In genomic region chr12:41727221-41727620, GRCm38 (mm10) we compare ENCODE assay signal across 10 mouse cellular contexts.
DNase-seq lines count a peak whose midpoint lies in the region; ATAC-seq lines count a peak whose summit lies in the region.
"Had no signal": no experiment of that assay in that cellular context is flagged by ENCODE, and none has a peak within 500 bp of the region (broad histone marks: within the 10 kb centered on the region; RNA-seq: fewer than 3 reads in every experiment).

No protein-coding gene starts in this region.

- no peak overlapping the region for H3K4me2 ChIP-seq in neural tube, embryonic 11.5 days (ENCODE audit: low read depth)
- no peak overlapping the region for H3K4me2 ChIP-seq in hindbrain, embryonic 13.5 days
- H3K4me2 ChIP-seq in neural tube, embryonic 14.5 days (ENCODE audit: low read depth, low read length), result no peak overlapping the region
- H3K4me2 ChIP-seq: heart, embryonic 11.5 days had no signal

- peak; percentile 79 for ATAC-seq in neural tube, embryonic 11.5 days (ENCODE audit: insufficient read depth, low FRiP score, low TSS enrichment)
- ATAC-seq in hindbrain, embryonic 13.5 days (ENCODE audit: low FRiP score), result peak; percentile 88
- ATAC-seq in neural tube, embryonic 14.5 days (ENCODE audit: low read depth), result peak; percentile 82
- no peak for ATAC-seq in inflammation-experienced regulatory T-cells, adult 6 months

- H3K27ac ChIP-seq in neural tube, embryonic 11.5 days (ENCODE audit: low read depth, low read length), result no peak overlapping the region
- H3K27ac ChIP-seq in hindbrain, embryonic 13.5 days, result no peak overlapping the region
- H3K27ac ChIP-seq in neural tube, embryonic 14.5 days (ENCODE audit: low read depth, low read length), result no peak overlapping the region

- DNase-seq in neural tube, embryonic 11.5 days (ENCODE audit: low spot score), result no peak
- no peak for DNase-seq in neural tube, embryonic 10.5 days (ENCODE audit: extremely low spot score, low spot score)
- peak; percentile 94 for DNase-seq in ZHBTc4 (ENCODE audit: low read depth, low spot score)
- DNase-seq in thymus, postnatal 36 days, result no peak
- DNase-seq: lung, postnatal 4 days; spleen, adult 18-20 months had no signal

- no peaks in the 10 kb centered on the region for H3K4me1 ChIP-seq in neural tube, embryonic 11.5 days (ENCODE audit: control insufficient read depth, insufficient read depth, low read length)
- H3K4me1 ChIP-seq in hindbrain, embryonic 13.5 days (replicated peaks), result 0 out of 2 replicates have a peak, but pooled peaks cover 8% of the 10 kb centered on the region
- H3K4me1 ChIP-seq in neural tube, embryonic 14.5 days (ENCODE audit: control insufficient read depth, insufficient read depth, low read length), result no peaks in the 10 kb centered on the region

- 21% methylated on average over 3 of the region's 3 CpGs for WGBS in neural tube, embryonic 11.5 days
- WGBS in hindbrain, embryonic 13.5 days, result 17% methylated on average over 3 of the region's 3 CpGs
- 11% methylated on average over 3 of the region's 3 CpGs for WGBS in neural tube, embryonic 14.5 days

- H3K36me3 ChIP-seq in neural tube, embryonic 11.5 days (ENCODE audit: control insufficient read depth, insufficient read depth, low read length), result no peaks in the 10 kb centered on the region
- no peaks in the 10 kb centered on the region for H3K36me3 ChIP-seq in hindbrain, embryonic 13.5 days
- no peaks in the 10 kb centered on the region for H3K36me3 ChIP-seq in neural tube, embryonic 14.5 days (ENCODE audit: control insufficient read depth, insufficient read depth, low read length)

- H3K9ac ChIP-seq in neural tube, embryonic 11.5 days (ENCODE audit: low read length), result no peak overlapping the region
- no peak overlapping the region for H3K9ac ChIP-seq in hindbrain, embryonic 13.5 days
- no peak overlapping the region for H3K9ac ChIP-seq in neural tube, embryonic 14.5 days (replicated peaks; ENCODE audit: low read depth, low read length)

- no peaks in the 10 kb centered on the region for H3K27me3 ChIP-seq in neural tube, embryonic 11.5 days (ENCODE audit: control insufficient read depth, insufficient read depth, low read length)
- H3K27me3 ChIP-seq in hindbrain, embryonic 13.5 days, result no peaks in the 10 kb centered on the region
- no peaks in the 10 kb centered on the region for H3K27me3 ChIP-seq in neural tube, embryonic 14.5 days (ENCODE audit: control insufficient read depth, insufficient read depth, low read length)

- no peaks in the 10 kb centered on the region for H3K9me3 ChIP-seq in neural tube, embryonic 11.5 days (ENCODE audit: control insufficient read depth, low read length)
- H3K9me3 ChIP-seq in hindbrain, embryonic 13.5 days, result no peaks in the 10 kb centered on the region
- no peaks in the 10 kb centered on the region for H3K9me3 ChIP-seq in neural tube, embryonic 14.5 days (ENCODE audit: control insufficient read depth, low read length)

- H3K4me3 ChIP-seq in neural tube, embryonic 11.5 days (ENCODE audit: low read depth, low read length), result no peak overlapping the region
- no peak overlapping the region for H3K4me3 ChIP-seq in hindbrain, embryonic 13.5 days
- no peak overlapping the region for H3K4me3 ChIP-seq in neural tube, embryonic 14.5 days (ENCODE audit: low read depth, low read length)
